Mouse (Mus musculus) ES-E14 (cell line): Measurements from ENCODE around the gene Ddx23. TPM values are rescaled to one million over a fixed set of nuclear protein-coding genes. Genes with fewer than 3 reads are reported as not detected.

Source experiments
- DNase-seq: peaks from one replicate; pipeline ENCODE4 v3.0.0-alpha.2; 2013; ENCODE audit warnings: low read depth, low spot score
- H3K27ac ChIP-seq: 2 replicates; pipeline ENCODE4 v1.5.1; 2012; ENCODE audit warnings: low read depth, mild to moderate bottlenecking, low read length, moderate library complexity, mixed read lengths; ENCODE audit not compliant: poor library complexity, insufficient read depth, severe bottlenecking
- H3K36me3 ChIP-seq: 2 replicates; pipeline ENCODE4 v1.6.1; 2012; ENCODE audit warnings: mild to moderate bottlenecking, low read length, moderate library complexity, mixed read lengths; ENCODE audit not compliant: control insufficient read depth, poor library complexity, insufficient read depth, severe bottlenecking
- H3K4me1 ChIP-seq, 2 experiments: fragments of 150-350 bp in 1 of 2; sonication (generic) in 1 of 2; 2 replicates each; pipeline ENCODE4 v1.6.1; 2012; ENCODE audit warnings: low read length in 2 of 2, mild to moderate bottlenecking in 1 of 2, mixed read lengths in 1 of 2; ENCODE audit not compliant: control insufficient read depth in 2 of 2, insufficient read depth in 2 of 2, poor library complexity in 1 of 2
- H3K4me3 ChIP-seq, 2 experiments: fragments of 150-350 bp in 1 of 2; sonication (generic) in 1 of 2; 2 replicates each; pipeline ENCODE4 v1.5.1; 2012; ENCODE audit warnings: low read length in 2 of 2, low read depth in 1 of 2, mild to moderate bottlenecking in 1 of 2, mixed read lengths in 1 of 2; ENCODE audit not compliant: insufficient read depth in 1 of 2, poor library complexity in 1 of 2, severe bottlenecking in 1 of 2
- H3K9ac ChIP-seq: 2 replicates; pipeline ENCODE4 v1.6.1; 2012; ENCODE audit warnings: low read depth, mild to moderate bottlenecking, low read length, mixed read lengths; ENCODE audit not compliant: poor library complexity, insufficient read depth, severe bottlenecking
- H3K9me3 ChIP-seq: fragments of 150-350 bp; sonication (generic); 2 replicates; pipeline ENCODE4 v1.6.1; 2012; ENCODE audit warnings: low read depth, mild to moderate bottlenecking, low read length; ENCODE audit not compliant: control insufficient read depth, insufficient read depth
- CHD2 ChIP-seq: IDR thresholded peaks from 2 replicates; pipeline ENCODE4 v1.6.1; 2014; ENCODE audit warnings: mild to moderate bottlenecking, low read depth, low read length, inconsistent platforms
- HCFC1 ChIP-seq: IDR thresholded peaks from 2 replicates; pipeline ENCODE4 v1.6.1; 2012; ENCODE audit warnings: low read length, inconsistent platforms, borderline replicate concordance; ENCODE audit not compliant: insufficient read depth
- MAFK ChIP-seq: IDR thresholded peaks from 2 replicates; pipeline ENCODE4 v1.6.1; 2014; ENCODE audit warnings: mild to moderate bottlenecking, low read depth, low read length, inconsistent platforms; ENCODE audit not compliant: insufficient read depth
- ZC3H11A ChIP-seq: IDR thresholded peaks from 2 replicates; pipeline ENCODE4 v1.6.1; 2012; ENCODE audit warnings: low read depth, mild to moderate bottlenecking, inconsistent platforms, low read length, borderline replicate concordance
- ZNF384 ChIP-seq: IDR thresholded peaks from 2 replicates; pipeline ENCODE4 v1.6.1; 2012; ENCODE audit warnings: low read depth, low read length, inconsistent platforms
- in situ Hi-C, 2 experiments: fragments of 600-800 bp; cut with MboI; formaldehyde crosslinking; loops; one replicate each; pipeline ENCODE4 v1.15.1; 2025; ENCODE audit warnings: low sequenced_read_pairs in 2 of 2, inconsistent platforms in 1 of 2; ENCODE audit not compliant: unreplicated experiment in 2 of 2
- total RNA-seq: library from RNA; depleted of rRNA; stranded (reverse); fragments of 300-350 nt; gene quantifications from 2 replicates; pipeline ENCODE4 v1.2.3, GENCODE M21; 2012

The Ddx23 gene
- total RNA-seq, 1 experiment = 147 TPM

GRCm38 (mm10) chr15:98683177-98683576 is 20.5 kb upstream of the Ddx23 start:
- Histone ChIP-seq H3K27ac (no peak overlapping the region), H3K4me3 (no peak overlapping the region), H3K4me1 (peaks cover 0 to 4% of the 10 kb centered on the region in 2 experiments; a peak in 1 of 4 replicates), H3K36me3 (no peaks in the 10 kb centered on the region), H3K9ac (no peak overlapping the region), H3K9me3 (no peaks in the 10 kb centered on the region)
- TF ChIP-seq ZNF384 (no peak), MAFK (peak; percentile 92)
- no peak for DNase-seq
- in situ Hi-C loops = no loop called here

GRCm38 (mm10) chr15:98681633-98682032 is 18.9 kb upstream of the Ddx23 start:
- peaks cover 0 to 4% of the 10 kb centered on the region in 2 experiments; a peak in 1 of 4 replicates for H3K4me1 ChIP-seq
- TF ChIP-seq MAFK (no peak), ZC3H11A (no peak), ZNF384 (no peak), HCFC1 (no peak), CHD2 (no peak)
- in situ Hi-C loops = no loop called here

DNA sequence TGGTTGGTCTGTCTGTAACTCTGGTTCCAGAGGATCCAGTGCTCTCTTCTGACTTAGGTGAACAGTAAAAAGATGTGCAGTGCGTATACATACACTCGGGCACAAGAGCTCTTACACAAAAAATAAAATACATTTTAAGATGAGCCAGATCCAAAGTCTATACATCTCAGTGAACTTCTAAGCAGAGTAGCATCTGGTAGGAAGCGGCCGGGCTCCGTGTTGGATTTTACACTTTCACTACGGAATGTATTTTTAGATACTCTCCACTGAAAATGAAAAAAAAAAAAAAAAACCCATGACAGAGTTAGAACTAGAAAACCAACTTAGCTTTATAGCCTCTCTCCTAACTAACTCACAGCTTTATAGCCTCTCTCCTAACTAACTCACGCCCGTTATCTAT is 18.0 kb upstream of the Ddx23 start:
- H3K9ac ChIP-seq = no peak overlapping the region
- H3K9me3 ChIP-seq = no peaks in the 10 kb centered on the region
- H3K36me3 ChIP-seq = no peaks in the 10 kb centered on the region
- no peak overlapping the region for H3K27ac ChIP-seq
- DNase-seq = no peak
- in situ Hi-C loops = no loop called here
- no peak overlapping the region for H3K4me3 ChIP-seq
- peaks cover 0 to 7% of the 10 kb centered on the region in 2 experiments; a peak in 1 of 4 replicates for H3K4me1 ChIP-seq
- TF ChIP-seq ZC3H11A = no peak
- no peak for TF ChIP-seq MAFK
- no peak for TF ChIP-seq CHD2
- TF ChIP-seq ZNF384 = no peak
- no peak for TF ChIP-seq HCFC1

More at GRCm38 (mm10) chr15:98681633-98682032, 18.9 kb upstream of the Ddx23 start:
- H3K36me3 ChIP-seq = no peaks in the 10 kb centered on the region
- no peak overlapping the region for H3K4me3 ChIP-seq
- no peaks in the 10 kb centered on the region for H3K9me3 ChIP-seq
- DNase-seq = no peak
- H3K27ac ChIP-seq = no peak overlapping the region
- H3K9ac ChIP-seq = no peak overlapping the region

GRCm38 (mm10) chr15:98677977-98678376 is 15.3 kb upstream of the Ddx23 start:
- H3K4me3 ChIP-seq = no peak overlapping the region
- H3K9ac ChIP-seq = no peak overlapping the region
- no peak for TF ChIP-seq ZC3H11A
- TF ChIP-seq ZNF384 = no peak
- no peak for TF ChIP-seq CHD2
- TF ChIP-seq MAFK = no peak
- no peak for TF ChIP-seq HCFC1
- DNase-seq = no peak
- peaks cover 2 to 13% of the 10 kb centered on the region in 2 experiments; a peak in 2 of 4 replicates for H3K4me1 ChIP-seq
- H3K27ac ChIP-seq = no peak overlapping the region
- H3K36me3 ChIP-seq = no peaks in the 10 kb centered on the region
- in situ Hi-C loops = no loop called here
- no peaks in the 10 kb centered on the region for H3K9me3 ChIP-seq

GRCm38 (mm10) chr15:98676940-98677728 is 14.4 kb upstream of the Ddx23 start, which contains the start of gene Rnd1:
Gene Rnd1 (minus strand): TSS chr15:98677461.
- H3K9ac ChIP-seq = peak within 1 kb of the TSS; percentile 52
- in situ Hi-C loops = no loop called here

More at GRCm38 (mm10) chr15:98676940-98677728, 14.4 kb upstream of the Ddx23 start, which contains the start of gene Rnd1:
- H3K27ac ChIP-seq = no peak within 1 kb of the TSS
- no peaks in the 10 kb centered on the region for H3K9me3 ChIP-seq
- H3K4me3 ChIP-seq = peak within 1 kb of the TSS; percentile 49 to 72
- peaks cover 2% of the 10 kb centered on the region; the same call in 1 of the 2 replicates for H3K36me3 ChIP-seq
- TF ChIP-seq MAFK (no peak), CHD2 (peak; percentile 91)
- H3K4me1 ChIP-seq = peaks cover 2 to 13% of the 10 kb centered on the region in 2 experiments; a peak in 2 of 4 replicates
- peak; percentile 85 for DNase-seq
